Mouse (Mus musculus): Measurements from ENCODE around the gene Vmn1r227.

The Vmn1r227 gene

GRCm38 (mm10) chr17:20729543-20729942 is at the start of gene Vmn1r227:
Gene Vmn1r227 (plus strand): TSS chr17:20729843.
- no peak for DNase-seq

GRCm38 (mm10) chr17:20682543-20682942 is 47.1 kb upstream of the Vmn1r227 start, which contains the start of gene Vmn1r226:
Gene Vmn1r226 (plus strand): TSS chr17:20682843.
- DNase-seq = no peak

- no peak for DNase-seq
Observed at GRCm38 (mm10) chr17:20786057-20786456, 56.4 kb downstream of the Vmn1r227 start, which contains the start of gene Vmn1r228. Gene Vmn1r228 (minus strand): TSS chr17:20786157.
